Mouse (Mus musculus) gastrocnemius, postnatal 25 days (tissue): ENCODE data around the gene Snph. TPM values are rescaled to one million over a fixed set of nuclear protein-coding genes. Genes with fewer than 3 reads are reported as not detected.

Experiments
- DNase-seq: peaks from one replicate; pipeline ENCODE4 v3.0.0; 2022
- total RNA-seq, 2 experiments: library from RNA; stranded (reverse); gene quantifications; 1 replicate in 1 of 2; 2 replicates in 1 of 2; pipeline ENCODE4 v1.2.3; 2021

Snph gene
- total RNA-seq, 2 experiments from 2014 or later = 19.2 to 26.2 TPM

DNA sequence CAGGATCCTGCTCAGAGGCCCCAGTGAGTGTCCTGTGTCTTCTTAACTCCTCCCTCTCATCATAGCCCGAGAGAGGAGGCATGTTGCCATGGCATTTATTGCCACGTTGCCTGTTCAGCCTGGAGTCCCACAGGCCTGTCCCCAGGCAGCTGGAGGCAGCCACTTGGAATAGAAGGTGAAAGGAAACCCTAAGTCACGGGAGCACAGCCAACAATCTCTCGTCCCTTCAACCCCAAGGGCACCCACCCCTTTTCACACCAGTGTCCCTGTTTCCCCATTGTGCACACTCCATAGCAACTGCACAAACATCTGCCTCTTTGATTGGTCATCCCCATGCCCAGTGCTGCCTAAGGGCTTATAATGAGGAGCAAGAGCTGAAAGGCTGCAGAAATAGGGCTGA is 28.8 kb downstream of the Snph start:
- peak; percentile 43 for DNase-seq

DNA sequence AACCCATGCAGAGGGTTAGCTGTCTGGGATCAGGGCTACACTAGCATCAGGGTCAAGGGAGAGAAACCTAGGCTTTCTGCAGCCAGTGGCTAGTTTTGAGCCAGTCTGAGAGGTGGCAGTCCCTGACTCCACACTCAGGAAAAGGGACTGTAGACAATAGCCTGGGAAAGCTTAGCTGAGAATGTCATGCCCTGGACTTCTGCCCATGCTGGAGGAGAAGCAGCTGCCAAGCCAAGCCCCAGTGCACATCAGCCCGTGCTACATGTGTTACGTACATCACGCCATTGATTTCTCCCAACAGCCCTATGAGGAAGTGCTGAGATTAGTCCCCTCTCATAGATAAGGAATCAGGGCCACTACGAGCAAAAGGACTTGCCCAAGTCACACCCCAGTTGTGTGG is 30.3 kb downstream of the Snph start:
- no peak for DNase-seq

DNA sequence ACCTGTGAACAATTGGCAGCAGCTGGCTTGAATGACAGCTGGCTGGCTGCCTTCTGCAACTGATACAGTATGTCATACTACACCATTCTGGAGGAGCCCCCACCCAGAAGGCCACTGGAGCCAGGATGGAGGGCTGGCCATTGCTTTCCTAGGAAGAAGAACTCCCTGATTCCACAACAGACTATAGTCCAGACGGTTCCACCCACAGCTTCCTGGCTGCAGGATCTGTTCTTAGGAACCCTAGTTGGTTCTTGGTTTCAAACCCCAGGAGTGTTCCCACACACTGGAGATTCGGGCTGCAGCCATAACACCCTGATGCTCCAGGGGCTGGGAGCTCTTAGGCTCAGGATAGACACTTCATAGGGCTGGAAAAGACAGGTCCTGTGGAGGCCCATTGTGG is 34.3 kb downstream of the Snph start:
- no peak for DNase-seq

DNA sequence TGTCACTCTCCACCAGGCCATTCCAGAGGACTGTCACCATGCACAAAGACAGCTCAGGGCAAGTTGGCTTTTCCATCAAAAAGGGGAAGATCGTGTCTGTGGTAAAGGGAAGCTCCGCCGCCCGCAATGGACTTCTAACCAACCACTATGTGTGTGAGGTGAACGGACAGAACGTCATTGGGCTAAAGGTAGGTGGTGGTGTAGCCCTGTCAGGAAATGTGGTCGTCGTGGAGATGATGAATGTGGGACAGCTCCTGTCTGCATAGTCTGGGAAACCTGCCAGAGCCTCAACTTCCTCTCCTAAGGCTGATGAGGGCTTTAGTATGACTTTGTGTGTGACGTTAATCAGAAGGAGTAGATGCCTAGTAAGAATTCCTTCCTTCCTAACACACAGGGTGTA is 45.1 kb downstream of the Snph start:
- DNase-seq = no peak

DNA sequence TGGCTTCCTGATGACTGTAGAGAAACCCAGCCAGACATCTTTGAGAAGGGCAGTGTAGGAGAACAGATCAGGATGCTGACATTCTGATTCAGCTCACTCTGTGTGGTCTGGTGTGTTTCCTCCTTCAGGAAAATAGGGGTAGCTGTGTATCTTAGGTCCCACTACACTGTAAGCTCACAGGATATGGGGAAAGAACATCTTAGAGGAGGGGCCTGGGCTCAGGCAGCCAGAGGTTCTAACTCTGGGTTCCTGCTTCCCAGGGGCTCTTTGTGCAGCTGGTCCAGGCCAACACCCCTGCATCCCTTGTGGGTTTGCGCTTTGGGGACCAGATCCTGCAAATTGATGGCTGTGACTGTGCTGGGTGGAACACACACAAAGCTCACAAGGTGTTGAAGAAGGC is 45.6 kb downstream of the Snph start:
- no peak for DNase-seq

DNA sequence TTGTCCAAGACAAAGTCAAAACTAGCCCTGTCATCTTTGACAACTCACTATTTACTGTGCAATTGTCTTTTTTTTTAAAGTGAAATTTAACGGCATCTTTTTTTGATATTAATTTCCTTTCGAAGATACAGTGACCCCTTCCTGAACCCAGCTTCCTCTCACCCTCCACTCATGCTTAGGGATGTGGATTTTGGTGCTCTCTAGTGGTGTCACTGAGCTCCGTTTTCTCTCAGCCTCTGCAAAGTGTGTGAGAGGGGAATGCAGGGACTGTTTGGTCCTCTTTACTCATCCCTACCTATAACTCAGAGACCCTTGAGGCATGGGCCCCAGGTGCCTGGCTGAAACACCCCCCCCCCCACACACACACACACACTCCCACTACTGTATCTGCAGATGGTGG is 46.5 kb downstream of the Snph start:
- DNase-seq = no peak

DNA sequence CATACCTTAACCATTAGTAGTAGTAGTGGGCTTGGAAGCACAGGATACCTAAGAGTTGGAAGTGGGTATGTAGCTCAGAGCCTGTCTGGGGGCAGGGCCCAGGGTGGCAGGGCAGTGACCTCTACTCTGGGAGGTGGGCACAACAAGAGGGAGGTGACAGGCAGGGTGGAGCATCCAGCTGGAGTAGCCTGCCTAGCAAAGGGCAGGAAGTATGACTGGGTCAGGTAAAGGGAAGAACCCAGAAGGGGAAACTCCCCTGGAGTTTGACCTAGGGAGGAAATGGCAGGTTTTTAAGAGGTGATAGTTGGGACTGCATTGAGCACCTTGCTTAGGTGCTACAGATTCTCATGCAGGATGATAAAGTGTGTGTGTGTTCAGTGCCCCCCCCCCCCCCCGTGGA is 51.4 kb downstream of the Snph start:
- no peak for DNase-seq

DNA sequence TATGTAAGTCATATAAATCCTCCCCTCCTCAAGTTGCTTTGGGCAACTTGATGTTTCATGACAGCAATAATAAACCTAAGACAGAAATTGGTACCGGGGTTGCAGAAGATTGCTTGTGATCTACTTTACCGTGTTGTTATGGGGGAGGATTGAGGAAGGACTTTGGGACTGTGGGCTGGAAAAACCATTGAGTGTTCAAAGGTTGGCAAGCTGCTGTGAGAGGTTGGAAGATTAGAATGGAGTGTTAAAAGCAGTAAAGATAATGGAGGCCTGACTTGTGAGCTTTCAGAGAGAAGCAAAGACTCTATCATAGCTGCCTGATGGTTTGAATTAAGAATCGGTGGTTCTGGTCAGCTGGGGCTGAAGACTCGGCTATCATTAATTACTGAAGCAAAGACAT is 53.2 kb downstream of the Snph start:
- DNase-seq = no peak

DNA sequence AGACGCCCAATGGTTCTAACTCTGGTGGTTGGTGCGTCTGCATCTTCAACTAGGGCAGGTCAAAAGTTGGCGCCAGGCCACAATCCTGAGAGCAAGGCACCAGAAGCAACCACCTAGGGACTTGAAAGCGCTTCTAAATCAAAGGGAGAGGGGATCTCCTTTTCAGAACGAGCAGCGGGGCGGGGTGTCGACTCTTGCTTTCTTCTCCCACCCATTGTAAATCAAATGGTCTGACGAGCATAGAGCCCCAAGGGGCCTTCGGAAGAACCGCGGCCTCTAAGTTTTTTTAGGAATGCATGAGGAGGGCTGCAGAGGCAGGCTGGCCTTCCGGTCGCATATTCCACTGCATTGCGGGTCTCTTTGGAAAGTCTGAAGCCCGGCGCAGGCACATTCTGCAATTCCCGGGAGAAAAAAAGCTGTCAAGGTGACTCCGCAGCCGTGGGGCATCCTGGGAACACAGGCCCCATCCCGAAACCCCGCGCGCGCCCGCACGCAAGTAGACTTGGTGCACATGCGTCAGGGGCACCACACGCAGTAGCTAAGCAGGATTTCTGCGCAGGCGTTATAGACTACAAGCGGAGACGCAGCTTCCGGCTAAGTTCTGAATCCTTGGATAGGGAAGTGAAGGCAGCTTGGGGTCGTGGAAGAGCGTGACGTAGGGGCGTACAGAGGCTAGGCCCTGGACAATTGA is 56.5 kb downstream of the Snph start:
- peak; percentile 85 for DNase-seq

DNA sequence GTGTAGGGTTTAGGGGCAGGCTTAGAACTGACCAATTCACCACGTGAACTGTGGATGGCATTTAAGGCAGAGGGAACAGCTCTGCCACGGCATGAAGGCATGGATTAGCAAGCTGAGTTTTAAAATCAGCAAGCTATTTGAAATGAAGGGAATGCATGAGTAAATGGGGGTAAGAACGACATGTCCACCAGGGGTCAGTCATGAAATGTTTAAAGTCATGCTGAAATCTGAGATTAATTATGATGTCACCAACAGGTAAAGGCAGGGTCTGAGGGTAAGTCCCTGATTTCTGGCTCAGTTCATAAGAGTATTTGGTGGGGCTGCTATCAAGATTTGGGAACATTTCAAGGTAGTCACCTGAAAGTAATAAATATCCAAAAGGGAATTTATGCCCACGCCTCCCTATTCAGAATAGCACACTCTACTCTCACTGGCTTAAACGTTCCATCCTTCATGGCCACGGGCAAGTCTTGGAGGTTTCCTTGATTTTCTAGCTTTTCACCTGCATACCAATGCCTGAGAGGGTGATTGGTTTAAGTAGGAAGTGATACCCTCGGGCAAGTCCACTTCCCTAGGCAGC is 57.2 kb downstream of the Snph start:
- DNase-seq = no peak

DNA sequence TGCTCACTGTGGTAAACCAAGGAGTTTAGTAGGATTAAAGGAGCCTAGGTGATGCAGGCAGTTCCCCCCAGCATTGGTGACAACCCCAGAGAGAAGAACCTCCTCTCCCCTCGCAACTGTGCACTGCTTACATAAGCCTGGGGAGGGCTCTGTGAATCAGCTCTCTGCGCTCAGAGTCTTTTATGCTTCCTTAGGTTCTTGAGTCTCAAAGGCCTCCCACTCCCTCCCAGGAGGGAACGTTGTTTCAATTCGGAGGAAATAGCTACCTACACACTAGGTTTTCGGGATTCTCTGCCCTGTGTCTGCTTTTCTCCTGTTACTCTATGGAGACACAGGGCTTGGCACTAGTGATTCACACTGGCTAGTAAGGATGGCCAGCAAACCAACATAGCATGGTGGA is 57.8 kb downstream of the Snph start:
- DNase-seq = no peak

DNA sequence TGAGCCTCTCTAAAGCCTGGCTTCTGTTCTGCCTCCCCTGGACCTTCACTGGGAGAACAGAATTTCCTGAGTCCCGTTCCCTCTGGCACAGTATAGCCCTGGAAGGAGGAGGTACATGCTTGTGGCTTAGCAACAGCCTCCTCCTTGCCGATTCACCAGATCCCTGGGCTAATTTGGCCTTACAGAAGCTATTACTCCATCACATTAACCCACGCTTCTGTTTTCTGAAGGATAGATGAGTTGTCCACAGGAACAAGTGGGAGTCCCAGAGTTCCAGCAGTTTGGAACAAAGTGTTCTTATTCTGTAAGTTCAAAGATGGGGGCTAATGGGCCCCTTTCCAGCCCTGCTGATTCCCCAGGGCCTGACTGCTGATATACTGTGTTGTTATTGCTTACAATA is 58.7 kb downstream of the Snph start:
- no peak for DNase-seq

DNA sequence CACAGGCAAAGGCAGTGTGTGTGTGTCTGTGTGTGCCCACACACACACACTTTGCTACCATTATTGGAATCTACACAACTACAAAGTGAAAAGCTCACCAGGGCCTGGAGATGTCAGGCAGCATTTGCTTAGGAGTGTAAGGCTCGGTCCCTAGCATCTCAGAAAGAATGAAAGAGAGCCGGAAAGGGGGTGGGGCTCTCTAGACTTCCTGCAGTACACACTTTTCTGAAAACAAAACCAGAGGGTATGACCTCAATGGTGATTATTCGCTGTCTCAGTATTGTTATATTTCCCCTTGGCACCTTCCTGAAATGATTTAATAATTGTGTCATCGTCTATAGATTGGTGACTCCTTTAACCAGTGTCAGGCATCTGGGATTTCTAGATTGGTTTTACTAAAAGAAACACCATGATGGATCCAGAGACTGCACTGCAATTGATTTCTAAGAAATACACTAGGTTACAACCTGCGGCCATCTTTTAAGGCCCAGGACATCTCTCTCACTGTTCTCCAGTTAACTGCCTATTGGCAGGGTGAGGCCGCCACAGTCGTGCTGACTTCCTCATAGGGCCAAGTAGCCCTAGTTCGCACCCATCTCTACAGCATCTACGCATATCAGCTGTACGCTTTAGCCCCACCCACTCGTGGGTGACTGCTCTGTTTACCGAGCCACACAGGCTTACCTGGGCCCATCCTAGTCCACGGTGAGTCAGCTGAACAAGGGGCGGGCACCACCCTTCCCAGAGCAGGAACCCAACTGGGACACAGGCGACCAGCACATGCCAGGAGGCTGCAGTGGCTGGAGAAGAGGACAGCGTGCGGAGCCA is 60.3 kb downstream of the Snph start, which contains the start of gene Sdcbp2:
Sdcbp2 (plus strand) TSS at position 750 of the 828 bp plus-strand sequence.
- no peak for DNase-seq

DNA sequence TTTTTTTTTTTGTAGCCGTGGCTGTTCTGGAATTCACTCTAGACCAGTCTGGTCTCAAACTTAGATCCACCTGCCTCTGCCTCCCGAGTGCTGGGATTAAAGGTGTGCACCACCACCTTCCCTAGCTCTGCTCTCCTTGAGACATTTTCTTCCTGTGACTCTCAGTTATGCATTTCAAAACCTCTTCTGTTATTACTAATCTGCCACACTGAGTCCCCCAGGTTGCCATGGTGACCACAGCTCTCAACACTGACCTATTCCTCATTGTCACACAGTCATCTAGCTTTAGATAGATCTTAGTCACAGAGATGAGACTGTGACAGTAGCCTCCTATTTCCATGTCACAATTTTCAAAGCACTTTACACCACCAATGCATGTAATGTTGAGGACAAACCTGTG is 62.9 kb downstream of the Snph start:
- no peak for DNase-seq

DNA sequence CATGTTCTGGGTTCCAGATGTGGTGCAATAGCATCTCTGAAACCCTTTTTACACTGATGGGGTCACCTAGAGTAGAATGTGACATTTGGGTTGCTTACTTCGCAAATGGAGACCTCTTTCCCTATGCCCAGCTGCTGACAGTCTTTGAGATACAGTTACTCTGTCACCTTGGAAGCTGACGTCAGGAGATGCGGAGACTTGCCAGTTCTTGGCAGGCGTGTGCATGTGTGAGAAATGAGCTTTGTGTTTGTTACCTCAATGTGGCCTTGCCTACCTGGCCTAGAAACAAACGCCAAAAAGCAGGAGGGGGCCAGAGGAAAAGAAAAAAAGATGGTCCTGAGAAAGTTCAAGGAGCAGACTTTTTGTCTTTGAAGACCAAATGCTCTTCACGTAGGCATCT is 65.5 kb downstream of the Snph start:
- DNase-seq = no peak

DNA sequence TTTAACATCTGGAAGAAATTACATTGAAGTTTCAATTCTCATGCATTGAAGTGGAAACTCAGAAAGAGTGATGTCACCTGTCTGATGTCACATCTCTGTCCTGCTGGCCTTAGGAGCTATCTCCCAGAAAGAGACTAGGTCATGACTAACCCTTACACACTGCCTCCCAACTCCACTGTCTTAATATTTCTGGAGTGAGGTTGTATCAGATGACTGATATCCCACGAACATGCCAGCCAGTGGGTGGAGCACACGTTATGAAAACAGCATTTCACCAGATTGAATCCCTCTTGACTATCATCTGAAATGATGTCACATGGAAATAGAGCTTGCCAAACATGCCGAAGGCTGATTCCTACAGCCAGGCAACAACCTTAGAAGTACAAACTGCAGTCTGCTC is 67.4 kb downstream of the Snph start:
- no peak for DNase-seq

DNA sequence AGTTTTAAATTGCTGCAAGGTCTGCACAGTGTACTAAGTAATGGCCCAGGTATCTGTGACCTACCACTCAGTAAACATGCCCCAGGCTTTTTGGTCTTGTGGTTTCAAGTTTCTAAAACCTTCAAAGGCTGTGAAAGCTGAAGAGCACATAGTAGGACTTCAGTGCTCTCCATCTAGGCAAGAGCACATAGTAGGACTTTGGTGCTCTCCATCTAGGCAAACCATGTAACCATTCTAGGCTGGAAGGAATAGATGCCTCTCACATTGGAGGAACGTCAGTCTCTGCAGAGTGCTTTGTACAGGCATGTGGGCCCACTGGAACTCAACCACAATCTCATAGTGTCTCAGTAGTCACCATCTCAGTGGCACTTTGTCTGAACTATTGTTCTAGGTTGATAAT is 68.4 kb downstream of the Snph start:
- DNase-seq = no peak

DNA sequence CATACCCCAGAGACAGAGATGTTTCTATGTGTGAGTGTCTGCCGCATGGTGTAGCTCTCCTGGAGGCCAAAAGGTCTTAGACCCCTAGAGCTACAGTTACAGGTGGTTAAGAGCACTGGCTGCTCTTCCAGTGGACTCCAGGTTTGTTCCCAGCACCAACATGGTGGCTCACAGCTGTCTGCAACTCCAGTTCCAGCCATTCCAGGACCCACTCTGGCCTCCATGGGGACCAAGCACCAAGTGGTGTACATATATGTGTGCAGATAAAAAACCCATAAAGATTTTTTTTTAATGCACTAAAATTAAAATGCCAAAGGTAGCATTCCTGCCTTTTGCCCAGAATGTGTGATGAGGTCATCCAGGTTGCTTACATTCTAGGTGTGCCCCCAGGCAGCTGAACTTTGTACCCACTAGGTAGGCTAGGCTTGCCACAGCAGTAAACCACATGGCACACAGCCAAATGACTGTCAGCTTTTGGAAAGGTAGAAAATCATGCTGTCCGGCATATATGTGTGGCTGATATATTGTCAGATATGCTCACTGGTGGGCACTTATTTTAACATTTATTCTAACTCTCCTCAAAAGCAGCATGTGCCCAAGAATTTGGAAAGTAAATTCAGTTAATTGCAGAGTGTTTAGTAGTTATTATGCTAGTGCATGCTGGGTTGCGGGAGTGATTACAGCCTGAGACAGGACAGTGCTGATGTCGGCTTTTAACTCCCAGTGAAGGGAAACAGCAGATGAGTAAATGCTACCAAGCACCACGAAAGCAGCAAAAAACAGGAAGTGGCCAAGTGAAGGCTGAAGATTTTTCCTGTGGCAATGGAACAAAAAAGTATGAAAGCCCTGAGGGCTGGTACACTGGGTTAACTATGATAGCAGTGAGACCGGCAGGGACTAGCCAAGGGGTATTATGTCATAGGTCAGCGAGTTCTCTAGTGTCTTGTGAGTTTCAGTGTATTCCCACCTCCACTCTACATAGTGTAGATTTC is 69.2 kb downstream of the Snph start:
- no peak for DNase-seq

DNA sequence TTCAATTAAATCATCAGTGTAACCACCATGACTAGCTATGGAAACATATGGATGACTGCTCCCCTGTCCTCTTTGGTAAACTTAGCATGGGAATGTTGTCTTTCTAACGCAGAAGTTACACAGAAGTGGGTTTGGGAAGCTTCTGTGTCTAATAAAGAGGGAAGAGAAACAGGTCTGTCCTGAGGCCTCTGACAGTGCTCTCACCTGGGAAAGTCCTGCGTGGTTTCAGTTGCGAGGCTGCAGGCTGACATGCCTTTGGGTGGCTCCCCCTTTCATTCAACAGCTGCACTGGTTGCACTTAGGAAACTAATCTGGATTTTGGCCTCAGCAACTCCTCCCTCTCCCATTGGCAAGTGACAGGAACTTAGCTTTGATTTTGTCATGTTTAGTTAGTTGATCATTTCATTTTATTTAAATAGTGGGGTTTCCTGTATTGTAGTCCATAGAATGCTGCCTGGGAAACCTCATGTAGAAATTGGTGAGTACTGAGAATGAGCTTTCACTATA is 82.7 kb downstream of the Snph start:
- no peak for DNase-seq

DNA sequence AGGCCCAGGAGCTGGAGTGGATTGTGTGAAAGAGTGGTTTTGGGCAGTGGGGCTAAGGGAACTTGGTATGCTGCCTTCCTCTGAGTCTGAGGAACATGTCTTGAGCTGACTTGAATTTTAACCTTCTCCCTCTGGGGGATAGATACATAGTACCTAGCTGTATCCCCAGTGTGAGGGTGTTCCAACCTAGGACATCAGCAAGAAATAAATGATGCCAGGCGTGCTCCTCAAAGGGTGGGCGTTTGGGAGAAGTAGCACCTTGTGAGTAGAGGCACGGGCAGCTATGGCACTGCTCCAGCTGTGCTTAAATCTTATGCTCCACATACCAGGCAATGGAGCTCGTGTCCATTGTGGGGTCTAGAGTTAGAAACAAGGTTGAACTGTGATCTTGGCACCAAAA is 85.8 kb downstream of the Snph start:
- DNase-seq = no peak

DNA sequence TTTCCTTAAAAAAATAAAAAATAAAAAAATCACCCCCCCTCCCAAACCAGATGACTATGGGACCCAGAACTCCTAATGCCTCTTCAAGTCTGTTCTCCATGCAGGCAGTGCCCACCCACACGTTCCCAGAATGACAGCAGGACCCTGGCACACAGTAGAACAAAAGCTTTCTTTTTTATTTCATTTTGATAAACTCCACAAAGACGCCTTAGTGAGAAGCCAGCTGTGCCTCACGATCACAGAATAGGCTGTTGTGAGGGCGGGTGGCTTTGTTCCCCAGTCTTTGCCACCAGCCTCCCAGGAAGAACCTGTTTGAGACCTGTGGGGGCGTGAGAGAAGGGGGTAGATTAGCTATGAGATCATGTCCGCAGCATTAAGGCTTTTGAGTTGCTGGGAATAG is 87.7 kb downstream of the Snph start:
- DNase-seq = no peak
